Mouse (Mus musculus) right cerebral cortex, postnatal 14 days (tissue): ENCODE results near the gene Snrnp70.

Experiments used
- DNase-seq: peaks from one replicate; pipeline ENCODE4 v3.0.0; 2022

The Snrnp70 gene

DNA sequence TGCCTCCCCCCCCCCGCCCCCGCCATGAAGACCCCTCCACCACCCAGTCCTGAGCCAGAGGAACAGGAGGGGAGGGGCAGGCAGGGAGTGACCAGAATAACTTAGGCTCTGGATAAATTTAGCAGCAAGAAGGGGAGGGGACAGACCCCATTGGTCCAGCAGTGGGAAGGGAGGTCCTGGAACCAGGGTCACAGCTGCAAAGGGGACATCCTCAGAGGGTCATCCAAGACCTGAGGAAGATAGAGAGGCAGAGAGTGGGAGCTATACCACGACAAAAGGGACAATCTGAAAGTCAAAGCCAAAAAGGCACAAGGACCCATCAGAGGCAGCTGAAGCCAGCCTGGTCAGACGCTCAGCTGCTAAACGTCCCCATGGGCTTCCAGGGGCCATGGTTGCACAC, 60.5 kb downstream of the Snrnp70 start, which contains the start of gene Hrc:
Hrc (plus strand) TSS at position 235 of the 400 bp plus-strand sequence.
- no peak for DNase-seq

GRCm38 (mm10) chr7:45334605-45335004, 60.9 kb downstream of the Snrnp70 start:
- DNase-seq, result no peak

- peak; percentile 81 for DNase-seq
Observed at GRCm38 (mm10) chr7:45333431-45333982, 62.0 kb downstream of the Snrnp70 start, which contains the start of gene Trpm4. Trpm4 (minus strand) TSS chr7:45333780.

DNA sequence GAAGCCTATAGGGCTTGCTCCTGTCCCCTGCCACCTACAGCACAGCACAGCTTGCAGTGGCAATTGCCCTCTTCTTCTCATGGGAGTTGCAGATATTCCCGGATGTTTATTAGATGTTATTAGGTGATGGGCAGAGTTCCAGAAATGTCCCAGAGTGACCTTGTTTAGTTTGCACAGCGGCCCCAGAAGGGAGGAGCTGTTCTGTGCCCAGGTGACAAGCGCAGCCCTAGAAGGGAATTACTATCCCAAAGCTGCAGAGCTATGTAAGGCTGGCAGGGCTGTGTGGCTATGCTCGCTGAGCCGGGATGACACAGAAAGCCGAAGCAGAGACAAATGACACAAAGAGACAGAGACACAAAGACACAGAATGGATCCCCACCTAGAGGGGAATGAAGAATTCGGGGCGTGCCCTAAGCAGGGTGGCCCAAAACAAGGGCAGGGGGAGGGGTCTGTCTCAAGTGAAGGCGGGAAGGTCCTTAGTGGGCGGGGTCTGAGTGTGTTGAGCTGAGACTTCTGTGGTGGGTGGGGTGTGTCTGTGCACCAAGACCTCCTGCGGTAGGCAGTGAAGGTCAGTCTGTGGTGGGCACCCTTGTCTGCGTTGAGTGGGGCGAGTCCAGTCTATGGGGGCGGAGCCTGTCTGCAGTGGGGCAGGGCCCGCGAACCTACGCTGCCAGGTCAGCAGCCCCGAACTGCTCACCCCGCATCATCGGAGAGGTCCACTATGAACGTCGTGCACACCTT, 62.7 kb downstream of the Snrnp70 start:
- no peak for DNase-seq

GRCm38 (mm10) chr7:45331502-45331901, 64.0 kb downstream of the Snrnp70 start:
- no peak for DNase-seq

DNA sequence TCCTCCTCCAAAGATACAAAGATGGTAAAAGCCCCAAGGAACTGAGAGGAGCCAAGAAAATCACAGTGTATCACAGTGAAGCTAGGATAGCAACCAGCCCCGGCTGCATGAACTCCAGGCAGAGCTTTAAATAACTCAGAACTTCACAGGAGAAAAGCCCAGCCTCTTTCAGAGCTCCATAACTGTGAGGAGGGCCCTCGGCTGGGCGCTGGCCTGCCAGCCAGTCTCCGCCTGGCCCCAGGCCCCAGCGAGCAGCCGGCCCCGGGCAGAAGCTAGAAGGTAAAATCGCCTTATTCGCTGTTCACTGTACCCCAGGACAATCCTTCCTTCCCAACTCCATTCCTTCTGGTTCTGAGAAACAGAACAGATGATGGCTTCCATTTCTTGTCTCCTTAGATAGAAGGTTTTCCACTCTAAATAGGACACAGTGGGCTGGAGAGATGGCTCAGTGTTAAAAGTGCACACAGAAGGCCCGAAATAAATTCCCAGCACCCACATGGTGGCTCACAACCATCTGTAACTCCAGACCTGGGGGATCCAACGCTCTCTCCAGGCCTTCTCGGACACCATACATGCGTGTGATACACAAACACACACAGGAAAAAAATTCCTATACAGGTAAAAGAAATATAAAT, 66.6 kb downstream of the Snrnp70 start:
- no peak for DNase-seq
